Mouse (Mus musculus): ENCODE measurements around the gene Garnl3. TPM values are rescaled to one million over a fixed set of nuclear protein-coding genes. Genes with fewer than 3 reads are reported as not detected.

Gene Garnl3
- 0.24 TPM for polyA plus RNA-seq (2014; fragmentation: Illumina TruSeq; extraction: RNeasy Lipid Tissue Mini Kit (QIAGEN cat#74804); ENCODE audit: low read depth, low replicate concordance)

DNA sequence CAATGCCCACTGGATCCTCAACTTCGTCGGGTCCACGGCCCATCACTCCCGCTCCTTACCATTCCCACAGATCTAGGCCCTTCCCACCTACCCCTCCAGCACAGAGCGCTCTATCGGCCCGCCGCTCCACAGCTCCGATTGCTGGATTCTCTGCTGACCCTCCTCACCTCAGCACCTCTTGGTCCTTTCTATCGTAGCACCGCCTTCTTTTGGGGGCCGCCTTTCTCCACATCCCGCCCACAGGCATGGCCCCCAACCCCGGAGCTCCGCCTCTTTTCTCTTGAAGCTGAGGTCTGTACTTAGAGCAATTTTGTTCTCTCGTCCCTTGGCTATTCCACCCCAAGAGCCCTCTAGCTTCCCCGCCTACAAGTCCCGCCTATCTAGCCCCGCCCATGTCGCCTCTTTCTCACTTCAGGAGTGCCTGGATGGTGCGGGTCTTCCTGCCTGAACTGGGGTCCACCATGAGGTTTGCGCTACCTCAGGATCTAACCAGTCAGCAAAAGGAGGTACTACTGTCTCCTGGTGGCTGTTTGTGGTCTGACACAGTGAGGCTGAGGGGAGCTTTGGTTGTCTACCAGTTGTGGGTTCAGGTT is at the start of gene Garnl3:
Gene Garnl3 (minus strand): TSS at position 155 of the 593 bp plus-strand sequence.

DNA sequence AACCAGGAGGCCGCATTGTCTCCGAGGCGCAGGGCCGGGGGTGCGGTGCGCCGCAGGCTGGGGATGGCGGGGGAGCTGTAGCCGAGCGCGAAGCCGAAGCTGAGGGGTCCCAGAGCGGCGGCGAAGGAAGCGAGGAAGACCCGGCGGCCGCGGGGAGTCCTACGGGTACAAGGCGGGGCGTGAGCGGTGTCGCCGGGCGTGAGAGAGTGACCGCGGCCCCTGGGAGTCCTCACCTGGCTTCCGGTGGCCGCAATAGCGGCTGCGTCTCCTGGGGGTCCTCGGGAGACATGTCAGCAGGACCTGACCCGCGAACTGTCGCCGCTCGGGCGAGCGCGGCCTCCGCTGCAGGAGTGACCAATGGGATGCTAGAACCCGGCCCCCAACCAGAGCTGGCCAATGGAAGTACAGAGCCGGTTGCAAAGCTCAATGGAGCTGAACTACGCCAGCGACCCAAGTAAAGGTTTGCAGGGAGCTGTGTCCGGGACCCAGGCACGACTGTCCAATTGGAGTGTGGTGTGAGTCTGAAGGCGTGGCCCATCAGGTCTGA is 149.7 kb downstream of the Garnl3 start, which contains the start of gene Slc2a8:
Gene Slc2a8 (minus strand): TSS at position 359 of the 547 bp plus-strand sequence.

DNA sequence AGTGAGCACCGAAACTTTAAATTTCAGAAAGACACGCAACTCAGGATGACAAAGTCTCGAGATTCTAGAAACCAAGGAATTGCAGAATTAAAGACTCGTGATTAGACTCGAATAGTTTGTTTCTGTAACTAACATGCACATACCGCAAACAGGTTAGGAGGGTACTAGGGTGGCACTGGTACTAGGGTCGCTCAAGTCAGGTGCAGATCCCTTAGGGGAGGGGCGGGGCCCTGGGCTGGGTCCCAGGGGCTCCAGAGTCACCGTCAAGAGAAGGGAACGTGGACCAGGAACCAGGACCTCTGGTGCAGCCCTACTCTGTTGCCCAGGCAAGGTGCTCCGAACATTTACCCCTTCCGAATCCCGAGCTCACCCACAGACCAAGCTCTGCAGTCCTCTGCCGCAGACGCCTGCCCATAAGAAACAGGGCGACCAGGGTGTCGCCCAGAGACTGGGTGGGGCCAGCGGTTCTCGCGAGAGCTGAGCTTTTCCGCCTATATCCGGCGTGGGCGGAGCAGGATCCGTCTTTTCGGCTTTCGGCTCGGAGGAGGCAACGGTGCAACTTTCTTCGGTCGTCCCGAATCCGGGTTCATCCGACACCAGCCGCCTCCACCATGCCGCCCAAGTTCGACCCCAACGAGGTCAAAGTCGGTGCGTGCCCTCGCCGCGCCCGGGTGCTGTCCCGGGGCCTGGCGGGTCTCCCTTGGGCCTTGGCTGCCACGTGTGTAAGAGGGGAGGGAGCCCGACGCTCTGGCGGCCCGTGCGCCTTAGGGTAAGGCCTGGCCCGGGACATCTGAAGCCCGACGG is 170.1 kb downstream of the Garnl3 start, which contains the start of the genes Rpl12 and Lrsam1:
Gene Rpl12 (plus strand): TSS at position 368 of the 804 bp plus-strand sequence.
Gene Lrsam1 (minus strand): TSS at position 423 of the 804 bp plus-strand sequence.

Other genes with a start within 250 kb of the Garnl3 start
- gene Rpl12, start 170.1 kb downstream of the Garnl3 start, polyA plus RNA-seq (2014; fragmentation: Illumina TruSeq; extraction: RNeasy Lipid Tissue Mini Kit (QIAGEN cat#74804); ENCODE audit: low read depth, low replicate concordance): 88.9 TPM
- 3.9 TPM for gene Lrsam1, start 170.0 kb downstream of the Garnl3 start, polyA plus RNA-seq (2014; fragmentation: Illumina TruSeq; extraction: RNeasy Lipid Tissue Mini Kit (QIAGEN cat#74804); ENCODE audit: low read depth, low replicate concordance)
- gene Slc2a8, start 149.6 kb downstream of the Garnl3 start, polyA plus RNA-seq (2014; fragmentation: Illumina TruSeq; extraction: RNeasy Lipid Tissue Mini Kit (QIAGEN cat#74804); ENCODE audit: low read depth, low replicate concordance): not detected
- 11.5 TPM for gene Angptl2, start 84.4 kb upstream of the Garnl3 start, polyA plus RNA-seq (2014; fragmentation: Illumina TruSeq; extraction: RNeasy Lipid Tissue Mini Kit (QIAGEN cat#74804); ENCODE audit: low read depth, low replicate concordance)
- 6.6 TPM for gene Ralgps1, start 239.8 kb upstream of the Garnl3 start, polyA plus RNA-seq (2014; fragmentation: Illumina TruSeq; extraction: RNeasy Lipid Tissue Mini Kit (QIAGEN cat#74804); ENCODE audit: low read depth, low replicate concordance)

Data from kidney, adult 10 weeks (tissue).